Mouse (Mus musculus) thymus, postnatal 10 days (tissue): ENCODE data around the gene Loxl3.

Experiments used
- DNase-seq, 2 experiments: peaks; one replicate each; pipeline ENCODE4 v3.0.0; 2021; ENCODE audit warnings: low spot score in 2 of 2

Loxl3 gene

GRCm38 (mm10) chr6:83053136-83053960 lies 19.4 kb downstream of the Loxl3 start:
- no peak for DNase-seq

- DNase-seq: peak; percentile 96
These were observed 20.3 kb downstream of the Loxl3 start, which contains the start of gene Aup1 for GRCm38 (mm10) chr6:83054074-83054851. Gene Aup1, plus strand, starts transcription at chr6:83054521.

DNA sequence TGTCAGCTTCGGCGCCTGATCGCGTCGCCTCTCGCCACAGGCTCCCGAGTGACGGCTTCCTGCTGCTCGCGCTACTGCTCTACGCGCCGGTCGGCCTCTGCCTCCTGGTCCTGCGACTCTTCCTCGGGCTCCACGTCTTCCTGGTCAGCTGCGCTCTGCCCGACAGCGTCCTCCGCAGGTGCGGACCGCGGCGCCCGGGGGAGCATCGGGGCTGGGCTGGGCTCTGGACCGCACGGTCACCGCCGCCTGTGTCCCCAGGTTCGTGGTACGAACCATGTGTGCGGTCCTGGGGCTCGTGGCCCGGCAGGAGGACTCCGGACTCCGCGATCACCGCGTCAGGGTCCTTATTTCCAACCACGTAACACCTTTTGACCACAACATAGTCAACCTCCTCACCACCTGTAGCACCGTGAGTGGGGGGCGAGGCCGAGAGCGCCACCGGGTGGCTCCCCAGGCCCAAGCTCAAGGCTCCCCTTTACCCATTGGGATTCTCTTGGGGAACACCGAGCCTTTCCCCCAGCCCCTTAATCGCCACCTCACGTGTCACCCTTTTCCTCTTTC lies 21.0 kb downstream of the Loxl3 start, which contains the start of gene Htra2:
Htra2 (minus strand) TSS at position 403 of the 561 bp plus-strand sequence.
- peak; percentile 56 to 58 for DNase-seq

DNA sequence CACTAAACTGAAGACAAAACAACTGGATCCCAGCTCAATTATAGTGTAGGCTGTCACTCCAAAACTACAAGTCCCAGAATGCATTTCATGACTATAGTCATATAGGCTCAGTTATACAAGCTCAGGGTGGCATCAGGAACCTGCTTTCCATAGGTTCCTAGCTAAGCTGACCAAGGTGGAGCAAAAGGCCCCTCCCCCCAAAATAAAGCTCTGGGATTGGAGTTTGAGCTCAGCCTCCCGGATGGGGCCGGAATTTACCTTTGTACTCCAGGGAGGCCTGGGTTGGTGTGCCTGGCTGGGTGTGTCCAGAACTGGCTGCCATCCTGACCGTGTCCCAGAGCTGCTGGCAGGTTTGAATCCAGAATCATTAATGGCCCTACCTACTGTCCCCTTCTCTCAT lies 23.8 kb downstream of the Loxl3 start, which contains the start of gene Dqx1:
Dqx1 (plus strand) TSS at position 55 of the 400 bp plus-strand sequence.
- no peak for DNase-seq

DNA sequence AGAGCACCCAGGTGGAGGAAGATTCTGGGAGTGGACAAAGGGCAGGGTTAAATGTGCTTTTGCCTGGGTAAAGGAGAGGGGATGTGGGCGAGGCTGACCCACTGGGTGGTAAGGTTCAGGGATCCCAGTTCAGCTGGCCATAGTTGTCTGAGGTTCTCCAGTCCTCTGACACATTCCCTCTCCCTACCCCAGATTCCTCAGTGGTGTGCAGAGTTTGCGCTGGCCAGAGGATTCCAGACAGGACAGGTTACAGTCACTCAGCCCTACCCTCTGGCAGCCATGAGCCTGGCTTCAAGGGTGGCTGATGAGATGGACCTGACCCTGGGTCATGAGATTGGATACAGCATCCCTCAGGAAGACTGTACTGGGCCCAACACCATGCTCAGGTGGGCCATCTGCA lies 24.8 kb downstream of the Loxl3 start:
- no peak for DNase-seq

DNA sequence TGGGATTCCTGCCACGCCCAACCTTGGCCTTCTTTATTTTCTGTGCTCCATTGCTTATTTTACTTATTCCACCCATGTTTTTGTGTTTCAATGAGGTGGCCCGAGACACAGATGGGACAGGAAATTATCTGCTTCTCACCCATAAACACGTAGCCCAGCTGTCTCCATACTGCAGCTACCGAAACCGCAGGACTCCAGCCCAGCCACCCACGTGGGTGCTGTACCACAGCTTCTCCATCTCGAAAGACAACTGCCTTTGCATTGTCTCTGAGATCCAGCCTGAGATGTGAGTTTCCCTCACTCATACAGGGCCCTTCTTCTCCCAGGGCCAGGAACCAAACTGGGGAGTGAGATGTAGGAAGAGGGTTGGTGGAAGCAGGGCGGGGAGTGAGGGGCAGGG lies 32.0 kb downstream of the Loxl3 start:
- no peak for DNase-seq

- no peak for DNase-seq
These were observed 32.5 kb downstream of the Loxl3 start for GRCm38 (mm10) chr6:83066441-83066840.

GRCm38 (mm10) chr6:83068221-83068620 lies 34.2 kb downstream of the Loxl3 start:
- DNase-seq: no peak

DNA sequence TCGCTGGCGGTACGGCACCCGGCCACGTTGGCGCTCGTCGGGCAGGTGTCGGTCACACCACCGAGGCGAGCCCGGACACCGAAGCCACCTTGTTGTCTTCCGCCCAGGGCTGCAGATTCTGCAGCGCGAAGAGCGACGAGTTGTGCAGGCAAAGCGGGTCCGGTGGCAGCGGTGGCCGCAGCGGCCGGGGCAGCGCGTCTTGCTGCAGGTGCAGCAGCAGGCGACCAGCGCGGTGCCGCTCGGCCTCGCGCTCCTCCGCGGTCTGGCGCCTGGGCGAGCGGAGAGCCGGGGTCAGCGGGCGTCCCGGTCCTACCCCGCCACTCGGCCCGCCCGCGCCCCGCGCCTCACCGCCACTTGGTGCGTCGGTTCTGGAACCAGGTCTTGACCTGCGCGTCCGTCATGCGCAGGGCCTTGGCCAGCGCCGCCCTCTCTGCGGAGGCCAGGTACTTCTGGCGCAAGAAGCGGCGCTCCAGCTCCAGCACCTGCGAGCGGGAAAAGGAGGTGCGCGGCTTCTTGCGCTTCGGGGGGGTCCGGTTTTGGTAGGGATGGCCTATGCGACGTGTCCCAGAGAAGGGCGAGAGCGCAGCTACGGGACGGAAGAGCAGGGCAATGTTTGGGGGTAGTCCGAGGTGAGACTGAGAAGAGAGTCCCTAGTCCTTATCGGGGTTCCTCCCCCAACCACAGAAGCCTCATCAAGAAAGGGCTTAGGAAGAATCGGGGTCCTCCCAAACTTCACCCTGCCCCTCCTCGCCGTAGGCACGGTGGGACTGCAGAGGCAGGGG lies 34.9 kb downstream of the Loxl3 start:
- no peak for DNase-seq

DNA sequence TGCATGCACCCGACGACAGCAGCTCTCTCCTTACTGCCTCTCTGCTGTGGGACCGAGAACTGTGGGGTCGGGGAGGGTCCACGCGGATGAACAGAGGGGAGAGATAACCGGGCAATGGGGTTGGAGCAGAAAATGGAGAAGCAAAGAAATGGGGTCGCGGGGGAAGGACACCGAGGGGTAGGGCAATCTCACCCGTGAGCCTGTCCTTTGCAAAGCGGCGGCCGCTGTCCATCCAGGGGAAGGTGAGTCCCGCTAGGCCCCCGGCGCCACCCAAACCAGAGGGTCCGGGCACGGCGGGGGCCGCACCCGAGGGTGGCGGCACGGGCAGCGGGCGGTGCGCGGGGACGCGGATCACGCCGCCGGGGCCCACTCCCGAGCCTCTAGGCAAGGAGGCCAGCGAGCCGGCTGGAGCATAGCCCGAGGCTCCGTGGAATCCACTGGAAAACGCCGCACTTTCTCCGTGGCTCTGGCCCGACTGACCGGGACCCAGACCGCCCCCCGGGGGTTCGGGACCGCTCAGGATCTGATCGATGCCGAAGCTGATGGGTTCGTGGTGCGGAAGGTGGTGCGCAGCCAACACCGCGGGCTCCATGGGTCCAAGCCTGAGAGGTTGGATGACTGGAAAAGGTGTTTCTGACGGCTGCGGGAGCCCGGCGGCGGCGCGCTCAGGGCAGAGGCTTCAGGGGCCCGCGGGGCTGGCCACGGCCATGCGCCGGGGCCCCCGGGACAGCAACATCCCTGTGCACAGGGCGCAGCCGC lies 35.7 kb downstream of the Loxl3 start:
- no peak for DNase-seq

GRCm38 (mm10) chr6:83070247-83070310 lies 36.1 kb downstream of the Loxl3 start, which contains the start of gene Tlx2:
Gene Tlx2, minus strand, starts transcription at chr6:83070293.
- no peak for DNase-seq

- no peak for DNase-seq
These were observed 36.6 kb downstream of the Loxl3 start for GRCm38 (mm10) chr6:83070311-83071219.

- no peak for DNase-seq
These were observed 37.2 kb downstream of the Loxl3 start for GRCm38 (mm10) chr6:83071220-83071619.

DNA sequence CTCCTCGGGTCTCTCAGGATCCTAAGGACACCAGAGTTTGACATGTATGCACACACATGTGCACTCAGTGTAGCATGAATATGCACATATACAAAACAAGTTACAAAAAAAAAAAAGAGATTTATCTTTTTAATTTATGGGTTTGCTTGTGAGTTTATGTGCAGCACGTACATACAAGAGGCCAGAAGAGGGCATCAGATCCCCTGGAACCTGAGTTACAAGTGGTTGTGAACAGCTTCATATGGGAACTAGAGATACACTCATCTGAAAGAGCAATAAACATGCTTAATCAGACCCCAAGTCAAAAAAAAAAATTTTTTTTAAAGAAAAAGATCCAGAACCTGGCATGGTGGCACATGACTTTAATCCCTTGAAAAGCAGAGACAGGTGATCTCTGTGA lies 41.0 kb downstream of the Loxl3 start:
- DNase-seq: peak in 1 of 2 experiments; percentile 33

DNA sequence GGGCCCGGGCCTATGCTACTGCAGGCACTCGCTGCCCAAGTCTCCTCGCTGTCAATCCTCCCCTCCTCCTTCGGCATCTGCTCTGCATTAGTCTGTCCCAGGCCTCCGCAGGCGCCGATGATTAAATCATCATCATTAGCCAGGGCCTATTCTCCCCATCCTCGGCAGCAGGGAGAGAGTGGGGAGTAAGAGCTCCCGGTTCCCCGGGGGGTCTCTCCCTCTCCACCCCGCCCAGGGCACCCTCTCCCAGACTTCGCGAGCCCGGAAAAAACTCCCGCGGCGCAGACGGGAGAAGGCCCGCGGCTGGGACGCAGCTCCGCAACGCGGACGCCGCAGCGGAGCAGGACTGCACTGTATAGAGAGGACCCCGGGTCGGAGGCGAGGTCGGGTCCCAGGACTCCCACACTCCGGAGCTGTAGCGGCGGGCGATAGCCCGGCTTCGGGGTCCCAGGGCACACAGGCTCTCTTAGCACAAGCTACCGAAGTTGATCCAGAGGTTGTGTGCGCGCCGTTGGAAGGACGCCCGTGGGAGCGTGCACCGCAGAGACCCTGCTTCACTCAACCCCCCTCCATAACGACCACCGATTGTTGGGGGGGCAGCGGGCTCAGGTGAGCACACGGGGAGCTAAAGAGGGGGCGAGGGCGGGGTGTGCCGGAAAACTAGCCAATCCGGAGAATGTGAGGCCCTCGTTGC lies 43.8 kb downstream of the Loxl3 start, which contains the start of gene Pcgf1:
Pcgf1 (plus strand) TSS at position 240 of the 694 bp plus-strand sequence.
- peak in 1 of 2 experiments; percentile 23 for DNase-seq

GRCm38 (mm10) chr6:83078324-83078858 lies 44.4 kb downstream of the Loxl3 start:
- DNase-seq: peak; percentile 98 to 100

GRCm38 (mm10) chr6:83080210-83080609 lies 46.2 kb downstream of the Loxl3 start:
- DNase-seq: no peak

DNA sequence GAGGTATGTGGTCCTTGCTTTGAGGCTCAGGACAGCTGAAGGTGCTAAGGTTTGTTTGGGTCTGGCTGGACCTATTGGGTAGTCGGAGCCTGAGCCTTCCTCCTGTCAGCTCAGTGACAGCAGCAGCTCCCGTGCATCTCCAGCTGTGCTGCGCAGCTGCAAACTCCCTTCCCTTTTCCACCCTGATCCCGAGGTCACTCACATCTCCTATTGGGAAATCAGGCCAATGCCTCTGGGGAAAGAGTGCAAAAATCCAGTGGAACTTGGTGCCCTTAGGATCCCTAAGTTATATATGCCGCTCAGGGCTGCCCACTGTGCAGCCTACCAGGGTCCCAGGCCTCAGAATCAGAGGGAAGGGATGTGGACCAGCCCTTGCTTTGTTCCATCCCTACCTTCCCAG lies 49.5 kb downstream of the Loxl3 start:
- no peak for DNase-seq

DNA sequence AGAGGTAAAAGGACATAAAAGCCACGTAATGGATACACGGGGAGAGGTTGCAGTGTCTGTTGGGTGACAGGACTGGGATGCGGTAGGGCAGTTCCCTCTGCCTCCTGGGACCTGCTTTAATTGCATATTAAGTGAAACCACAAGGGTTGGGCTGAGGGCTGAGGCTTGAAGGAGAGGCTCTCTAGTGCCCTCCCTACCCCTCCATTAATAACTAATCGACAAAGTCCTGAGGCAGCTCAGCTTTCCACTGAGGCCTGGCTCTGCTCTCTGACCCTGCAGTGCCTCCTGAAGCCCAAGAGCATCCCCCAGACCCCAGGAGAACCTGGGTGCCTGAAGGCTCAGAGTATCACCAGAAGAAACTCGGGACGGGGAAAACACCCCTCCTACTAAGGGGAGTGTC lies 50.5 kb downstream of the Loxl3 start:
- DNase-seq: no peak
